Mouse (Mus musculus) 3134 (cell line): ENCODE results near the gene Cfap206.

Source experiments
- DNase-seq: peaks from one replicate; pipeline ENCODE4 v3.0.0-alpha.2; 2011; ENCODE audit warnings: low spot score; ENCODE audit not compliant: insufficient read length; ENCODE audit errors: extremely low read depth

Gene Cfap206

DNA sequence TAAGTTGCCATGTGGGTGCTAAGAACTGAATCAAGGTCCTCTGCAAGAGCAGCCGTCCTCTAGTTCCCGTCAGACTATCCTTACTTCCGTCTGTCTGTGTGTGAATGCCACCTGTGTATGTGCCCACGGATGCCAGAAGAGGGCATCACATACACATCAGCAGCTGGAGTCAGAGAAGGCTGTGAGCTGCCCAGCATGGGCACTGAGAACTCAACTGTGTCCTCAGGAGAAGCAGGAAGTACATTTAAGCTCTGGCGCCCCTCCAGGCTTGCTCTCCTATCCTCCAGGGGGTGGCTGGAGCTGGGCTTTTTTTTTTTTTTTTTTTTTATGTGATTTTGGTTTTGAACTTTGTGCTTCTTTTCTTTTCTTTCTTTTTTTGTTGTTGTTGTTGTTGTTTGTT, 49.5 kb downstream of the Cfap206 start:
- no peak for DNase-seq

DNA sequence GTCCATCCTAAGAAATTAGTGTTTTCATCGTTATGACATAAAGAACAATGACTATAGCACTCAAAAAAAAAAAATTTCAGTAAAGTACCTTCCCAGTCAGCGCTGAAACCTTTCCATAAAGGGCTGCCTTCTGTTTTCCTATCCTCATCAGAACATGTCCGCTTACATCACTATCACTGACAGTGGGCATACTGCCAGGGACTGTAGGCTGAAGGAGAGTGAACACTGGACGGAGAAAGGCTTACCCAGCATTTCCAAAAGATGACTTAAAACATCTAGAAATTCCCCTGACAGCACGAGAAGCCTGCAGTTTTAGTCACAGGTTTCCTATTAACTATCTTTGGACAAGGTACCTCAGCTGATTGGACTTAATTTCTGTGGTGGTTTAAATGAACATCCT, 56.3 kb downstream of the Cfap206 start:
- DNase-seq, result no peak

DNA sequence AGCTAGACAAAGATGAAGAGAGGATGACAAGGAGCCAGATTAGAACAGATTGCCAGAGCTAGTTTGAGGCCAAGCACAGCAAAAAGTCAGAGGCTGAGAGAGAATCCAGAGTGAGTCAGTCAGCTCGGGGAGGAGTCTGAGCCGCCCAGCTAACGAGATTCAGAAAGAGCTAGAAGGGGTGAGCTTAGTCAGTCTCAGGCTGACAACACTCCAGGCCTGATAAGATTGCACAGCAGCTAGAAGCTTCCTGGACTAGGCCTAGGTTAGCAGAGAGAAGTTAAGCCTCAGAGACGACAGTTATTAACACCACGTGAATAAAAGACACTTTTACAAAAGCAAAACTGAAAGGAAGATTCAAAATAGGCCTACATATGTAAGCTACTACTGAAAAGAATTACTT, 62.1 kb downstream of the Cfap206 start:
- no peak for DNase-seq

DNA sequence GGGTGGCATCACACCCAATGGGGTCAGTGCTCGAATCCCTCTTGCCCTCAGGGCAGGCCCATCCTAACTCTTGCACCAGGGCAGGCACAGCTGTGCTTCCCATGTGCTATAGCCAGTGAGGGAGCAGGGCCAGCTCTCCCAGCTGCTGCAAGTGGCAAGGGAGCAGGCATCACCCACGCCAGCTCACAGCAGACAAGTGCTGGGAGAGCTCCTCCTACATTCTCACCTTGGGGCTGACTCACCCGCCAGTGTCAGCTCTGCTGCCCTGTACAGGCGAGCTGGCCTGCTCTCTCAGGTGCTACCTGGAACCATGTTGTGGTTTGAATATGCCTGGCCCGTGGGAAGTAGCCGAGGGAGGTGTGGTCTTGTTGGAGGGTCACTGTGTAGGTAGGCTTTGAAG, 68.1 kb downstream of the Cfap206 start:
- peak; percentile 14 for DNase-seq

DNA sequence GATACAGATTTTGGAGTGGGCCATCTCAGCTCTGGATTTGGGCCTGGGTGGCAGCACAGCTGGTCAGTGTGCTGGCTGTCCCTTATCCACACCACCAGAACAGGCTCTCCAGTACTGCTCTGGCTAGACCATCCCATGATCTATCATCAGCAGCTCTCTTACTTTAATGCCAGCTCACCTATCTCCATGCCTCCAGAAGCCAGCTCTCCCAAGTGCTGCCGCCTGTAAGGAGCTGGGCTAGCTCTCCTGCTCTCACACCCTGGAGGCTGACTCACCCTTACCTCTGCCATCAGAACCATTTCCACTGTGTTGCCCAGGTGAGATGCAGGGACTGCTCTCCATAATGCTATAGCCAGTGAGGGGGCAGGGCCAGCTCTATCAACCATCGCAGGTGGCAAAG, 68.5 kb downstream of the Cfap206 start:
- no peak for DNase-seq

DNA sequence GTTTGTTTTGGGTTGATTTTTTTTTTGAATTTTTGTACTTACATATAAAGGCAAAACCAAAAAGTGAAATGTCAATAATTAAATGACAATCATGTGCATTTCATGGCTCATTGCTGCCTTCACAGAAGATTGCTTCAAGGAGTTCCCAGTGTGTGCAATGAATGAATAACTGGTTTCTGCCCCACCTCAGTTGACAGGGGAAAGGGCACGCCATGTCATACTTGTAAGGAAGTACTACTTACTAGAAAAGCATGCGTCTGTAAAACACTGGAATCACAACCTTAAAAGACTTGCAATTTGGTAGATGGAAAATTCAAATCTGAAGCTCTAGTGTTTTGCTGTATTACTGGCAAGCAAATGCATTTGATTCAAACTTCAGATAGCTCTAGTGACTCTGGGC, 71.0 kb downstream of the Cfap206 start:
- DNase-seq, result no peak

DNA sequence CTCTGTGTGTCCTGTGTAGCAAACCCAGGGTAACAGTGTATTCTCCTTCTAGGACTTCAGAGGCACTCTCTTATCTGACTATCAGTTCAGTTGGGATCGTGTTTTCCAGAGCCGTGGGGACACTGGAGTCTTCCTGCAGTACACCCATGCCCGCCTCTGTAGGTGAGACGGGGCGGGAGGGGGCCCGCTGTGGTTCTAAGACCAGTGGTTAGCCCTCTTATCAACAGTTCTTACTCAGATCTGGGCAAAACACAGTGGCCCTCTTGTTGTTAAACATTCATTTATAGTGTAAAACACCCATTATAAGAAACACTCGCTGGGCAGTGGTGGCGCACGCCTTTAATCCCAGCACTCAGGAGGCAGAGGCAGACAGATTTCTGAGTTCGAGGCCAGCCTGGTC, 73.9 kb downstream of the Cfap206 start:
- DNase-seq, result no peak

DNA sequence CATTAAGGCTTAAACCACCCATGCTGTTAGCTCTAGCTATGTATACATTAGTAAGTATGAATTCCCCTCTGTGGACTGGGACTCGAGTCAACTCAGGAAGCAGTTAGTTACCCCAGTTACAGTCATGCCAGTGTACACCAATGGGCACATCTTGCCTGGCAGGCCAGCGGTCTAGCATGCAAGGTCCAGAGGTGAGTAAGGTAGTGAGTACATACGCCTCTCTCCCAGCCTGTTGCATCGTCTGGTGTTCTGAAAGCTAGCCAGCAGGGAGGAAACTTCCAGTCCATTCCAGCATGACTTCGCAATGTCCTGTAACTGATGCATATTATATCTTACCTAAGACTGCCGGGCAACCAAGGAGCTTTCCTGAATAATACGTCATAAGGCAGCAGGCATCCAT, 76.8 kb downstream of the Cfap206 start:
- no peak for DNase-seq

DNA sequence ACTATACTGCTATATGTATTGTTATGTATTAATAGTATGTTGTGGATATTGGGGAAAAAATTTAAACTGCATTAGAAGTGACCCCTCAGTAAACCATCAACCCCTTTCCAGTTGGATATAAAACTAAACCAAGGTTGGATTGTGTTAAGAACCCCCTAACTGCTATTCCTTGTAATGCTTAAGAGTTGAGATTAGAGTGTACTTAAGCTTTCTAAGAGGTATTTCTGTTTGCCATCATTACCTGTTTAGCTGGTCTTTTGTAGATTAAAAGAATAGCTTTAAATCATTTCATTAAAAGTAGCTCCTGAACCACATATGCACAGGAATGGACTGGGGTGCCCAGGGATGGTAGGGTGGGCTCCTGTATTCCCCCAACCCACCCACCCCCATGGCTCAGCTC, 85.2 kb downstream of the Cfap206 start:
- DNase-seq, result no peak

DNA sequence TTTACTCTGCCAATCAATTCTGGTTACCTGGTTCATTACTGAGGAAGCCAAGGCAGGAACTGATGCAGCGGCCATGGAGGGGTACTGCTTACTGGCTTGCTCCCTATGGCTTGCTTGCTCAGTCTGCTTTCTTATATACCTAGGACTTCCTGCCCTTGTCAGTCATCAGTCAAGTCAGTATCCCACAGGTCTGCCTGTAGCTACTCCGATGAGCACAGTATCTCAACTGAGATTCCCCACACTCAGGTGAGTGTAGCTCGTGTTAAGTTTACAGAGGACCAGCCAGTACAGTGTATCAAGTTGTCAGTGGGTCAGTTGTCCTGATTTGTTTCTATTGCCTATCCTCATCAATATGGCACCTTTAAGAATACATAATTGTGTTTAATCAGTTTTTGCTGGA, 89.3 kb downstream of the Cfap206 start:
- no peak for DNase-seq

DNA sequence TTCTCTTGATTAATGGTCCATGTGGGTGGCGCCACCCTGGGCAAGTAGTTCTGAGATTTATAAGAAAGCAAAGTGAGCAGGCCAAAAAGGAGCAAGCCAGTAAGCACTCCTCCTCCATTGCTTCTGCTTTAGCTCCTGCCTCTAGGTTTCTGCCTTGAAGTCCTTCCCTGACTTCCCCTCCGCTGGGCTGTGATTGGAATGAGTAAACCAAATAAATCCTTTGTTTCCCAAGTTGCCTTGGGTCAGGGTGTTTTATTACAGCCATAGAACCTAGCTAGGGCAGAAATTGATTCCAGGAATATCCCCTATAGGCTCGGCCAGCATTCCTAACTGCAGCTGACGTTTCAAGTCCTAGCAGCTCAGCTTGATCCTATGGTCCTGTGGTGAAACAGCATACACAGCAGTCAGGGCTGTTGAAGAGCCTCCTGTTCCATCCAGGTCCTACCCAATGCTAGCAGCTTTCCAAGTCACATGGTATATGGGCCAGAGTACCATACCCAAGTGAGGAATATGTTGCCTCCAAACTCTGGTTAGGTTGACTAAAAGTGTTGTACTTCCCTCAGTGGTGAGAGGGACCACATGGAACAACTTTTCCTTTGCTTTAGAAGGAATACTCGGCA, 90.2 kb downstream of the Cfap206 start:
- no peak for DNase-seq
